Mouse (Mus musculus): ENCODE measurements around the gene Nlrc5. TPM values are rescaled to one million over a fixed set of nuclear protein-coding genes. Genes with fewer than 3 reads are reported as not detected.

Nlrc5 gene
- polyA plus RNA-seq (2015; fragmentation: Illumina TruSeq; extraction: RNeasy Lipid Tissue Mini Kit (QIAGEN cat#74804); ENCODE audit: insufficient read depth, low read depth, low replicate concordance), result 1.9 TPM

DNA sequence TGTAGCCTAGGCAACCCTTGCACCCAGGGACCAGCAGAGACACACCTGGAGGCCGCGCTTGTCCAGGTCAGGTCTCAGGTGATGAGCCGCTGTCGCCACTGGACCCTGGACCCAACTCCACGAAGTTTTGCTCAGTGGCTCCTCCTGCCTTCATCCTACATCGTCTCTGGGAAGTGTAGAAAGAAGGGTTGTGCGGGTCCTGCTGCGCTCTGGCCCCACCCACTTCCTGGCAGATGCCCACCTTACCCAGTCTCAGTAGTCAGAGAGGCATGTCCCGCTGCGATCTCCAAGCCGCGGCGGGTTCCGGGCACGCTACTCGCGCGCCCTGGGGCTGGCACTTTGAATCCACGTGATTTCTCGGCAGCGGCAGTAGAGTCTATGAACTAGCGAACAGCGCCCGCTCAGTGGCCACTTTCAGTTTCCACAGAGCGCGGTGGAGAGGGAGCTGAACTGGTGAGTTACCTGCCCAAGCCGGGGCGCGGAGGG is at the start of gene Nlrc5:
Gene Nlrc5 (plus strand): TSS at position 376 of the 486 bp plus-strand sequence.

DNA sequence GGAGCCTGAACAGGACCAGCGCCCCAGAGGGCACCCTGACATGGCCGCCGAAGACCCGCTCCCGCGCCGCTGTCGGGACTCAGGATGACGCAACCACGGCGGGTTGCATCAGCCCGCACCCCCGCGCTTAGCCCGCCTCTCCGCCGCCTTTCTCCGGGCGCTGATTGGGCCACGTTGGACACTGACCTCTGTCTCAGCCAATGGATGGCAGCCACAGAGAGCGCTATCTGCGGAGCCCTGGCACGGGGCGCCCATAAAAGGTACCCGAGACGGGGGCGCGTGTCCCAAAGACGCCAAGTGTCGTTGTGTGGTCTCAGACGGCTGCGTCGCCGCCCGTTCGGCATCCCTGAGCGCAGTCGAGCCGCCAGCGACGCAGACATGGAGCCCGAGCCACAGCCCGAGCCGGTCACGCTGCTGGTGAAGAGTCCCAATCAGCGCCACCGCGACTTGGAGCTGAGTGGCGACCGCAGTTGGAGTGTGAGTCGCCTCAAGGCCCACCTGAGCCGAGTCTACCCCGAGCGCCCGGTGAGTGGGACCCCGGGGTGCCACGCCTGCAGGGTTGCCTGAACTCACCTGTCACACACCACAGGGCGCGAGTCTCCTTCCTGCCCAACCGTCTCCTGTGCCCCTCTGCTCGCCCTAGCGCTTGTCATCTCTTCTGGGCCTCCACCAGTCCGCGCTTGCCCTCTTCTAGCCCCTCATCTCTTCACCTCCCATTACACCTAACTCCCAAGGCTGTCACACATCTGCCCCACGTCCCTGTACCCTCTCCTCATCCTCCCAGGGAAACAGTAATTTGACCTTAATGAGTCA is 47.7 kb upstream of the Nlrc5 start, which contains the start of gene Herpud1:
Gene Herpud1 (plus strand): TSS at position 225 of the 813 bp plus-strand sequence.

GRCm38 (mm10) chr8:94532873-94533671 is 98.9 kb downstream of the Nlrc5 start, which contains the start of gene Cpne2:
Gene Cpne2, plus strand, starts transcription at chr8:94532990.

Other genes with a start within 250 kb of the Nlrc5 start
- 6.7 TPM for gene Nup93, start 219.8 kb upstream of the Nlrc5 start, polyA plus RNA-seq (2015; fragmentation: Illumina TruSeq; extraction: RNeasy Lipid Tissue Mini Kit (QIAGEN cat#74804); ENCODE audit: insufficient read depth, low read depth, low replicate concordance)
- gene Slc12a3, start 105.2 kb upstream of the Nlrc5 start, polyA plus RNA-seq (2015; fragmentation: Illumina TruSeq; extraction: RNeasy Lipid Tissue Mini Kit (QIAGEN cat#74804); ENCODE audit: insufficient read depth, low read depth, low replicate concordance), result not detected
- gene Herpud1, start 47.9 kb upstream of the Nlrc5 start, polyA plus RNA-seq (2015; fragmentation: Illumina TruSeq; extraction: RNeasy Lipid Tissue Mini Kit (QIAGEN cat#74804); ENCODE audit: insufficient read depth, low read depth, low replicate concordance), result 324 TPM
- gene Cpne2, start 98.6 kb downstream of the Nlrc5 start, polyA plus RNA-seq (2015; fragmentation: Illumina TruSeq; extraction: RNeasy Lipid Tissue Mini Kit (QIAGEN cat#74804); ENCODE audit: insufficient read depth, low read depth, low replicate concordance), result 5.5 TPM
- 4.0 TPM for gene Rspry1, start 167.6 kb downstream of the Nlrc5 start, polyA plus RNA-seq (2015; fragmentation: Illumina TruSeq; extraction: RNeasy Lipid Tissue Mini Kit (QIAGEN cat#74804); ENCODE audit: insufficient read depth, low read depth, low replicate concordance)
- gene Fam192a, start 167.6 kb downstream of the Nlrc5 start, polyA plus RNA-seq (2015; fragmentation: Illumina TruSeq; extraction: RNeasy Lipid Tissue Mini Kit (QIAGEN cat#74804); ENCODE audit: insufficient read depth, low read depth, low replicate concordance), result 6.3 TPM
- gene Arl2bp, start 232.2 kb downstream of the Nlrc5 start, polyA plus RNA-seq (2015; fragmentation: Illumina TruSeq; extraction: RNeasy Lipid Tissue Mini Kit (QIAGEN cat#74804); ENCODE audit: insufficient read depth, low read depth, low replicate concordance), result 18.1 TPM